Mouse (Mus musculus) olfactory bulb, adult 2 months (tissue): ENCODE data around the gene Cryge.
"Not testable (repeated sequence)": the region's sequence is repeated elsewhere in the genome, so short reads cannot be mapped to it uniquely, and the experiment has no call there.

ENCODE experiments used
- CTCF ChIP-seq: fragments of 200-500 bp; IDR thresholded peaks from 2 replicates; pipeline ENCODE4 v1.5.1; 2012; ENCODE audit warnings: low read depth, mild to moderate bottlenecking, low read length, moderate library complexity; ENCODE audit not compliant: insufficient read depth
- POLR2A ChIP-seq: fragments of 200-500 bp; IDR thresholded peaks from 2 replicates; pipeline ENCODE4 v1.6.1; 2012; ENCODE audit warnings: mild to moderate bottlenecking, low read depth, low read length, moderate library complexity; ENCODE audit not compliant: insufficient read depth

DNA sequence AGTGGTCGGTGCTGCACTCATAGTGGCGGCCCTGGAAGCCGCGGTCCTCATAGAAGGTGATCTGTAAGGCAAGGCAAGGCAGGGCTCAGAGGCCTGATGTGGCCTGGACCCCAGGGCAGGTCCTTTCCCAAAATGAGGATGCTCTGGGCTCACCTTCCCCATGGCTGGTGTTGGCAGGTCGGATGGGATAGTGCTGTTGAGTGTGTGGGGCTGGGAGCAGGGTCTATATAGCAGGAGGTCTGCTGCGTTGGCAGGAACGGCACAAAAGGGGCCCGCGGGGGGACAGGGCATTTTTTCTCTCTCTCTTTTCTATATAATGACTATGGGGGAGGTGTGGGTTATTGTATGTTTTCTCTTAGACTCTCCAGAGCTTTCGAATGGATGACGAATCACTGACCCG lies at the start of gene Cryge:
- not testable (repeated sequence) for TF ChIP-seq POLR2A, CTCF
